Mouse (Mus musculus): ENCODE data around the gene Ints6l. TPM values are rescaled to one million over a fixed set of nuclear protein-coding genes. Genes with fewer than 3 reads are reported as not detected.
A peak's percentile ranks its signal among the peaks of the same experiment; 100 is the strongest.

Gene Ints6l
- total and polyA plus RNA-seq, 3 experiments = 19.4 to 42.7 (median 25.5) TPM

DNA sequence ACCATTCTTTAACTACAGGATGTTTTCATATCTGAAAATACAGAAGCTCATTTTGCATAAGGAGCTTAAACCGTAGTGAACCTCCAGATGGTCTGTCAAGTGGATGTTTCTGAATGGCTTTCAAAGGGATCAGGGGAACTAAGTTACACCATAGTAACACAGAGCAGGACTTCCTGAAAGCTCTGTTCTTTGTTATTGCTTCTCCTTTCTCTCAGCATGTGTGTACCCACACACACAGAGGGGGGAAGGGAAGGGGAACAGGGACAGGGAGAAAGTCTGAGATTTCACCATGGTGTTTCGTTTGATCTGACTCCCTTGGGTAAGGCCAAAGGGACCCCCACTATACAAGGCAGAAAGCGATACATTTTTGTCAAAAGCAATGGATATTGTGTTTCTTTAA, 27.2 kb downstream of the Ints6l start:
- dilution Hi-C loops (cut with MboI; ENCODE audit: extremely low pct_ligation_motif_present, extremely low pct_unique_long_range_greater_than_20kb, low sequenced_read_pairs) (no loop called here), in situ Hi-C loops (cut with MboI; ENCODE audit: low pct_ligation_motif_present, low pct_unique_long_range_greater_than_20kb, low sequenced_read_pairs) (loop anchor here (10.0 kb wide), 1 partner anchor 47 kb away; no protein-coding TSS in a partner anchor)
- H3K9me3 ChIP-seq (replicated peaks; ENCODE audit: low read length) = no peaks in the 10 kb centered on the region
- no peak overlapping the region for H3K27ac ChIP-seq (ENCODE audit: insufficient read depth, low read depth)
- H3K4me3 ChIP-seq (replicated peaks in 1 of 3; ENCODE audit: low read depth in 2 of 3, low read length in 2 of 3, poor library complexity in 1 of 3) = no peak overlapping the region
- H3K4me2 ChIP-seq (ENCODE audit: insufficient read depth, low read depth, poor library complexity, severe bottlenecking) = no peak overlapping the region
- H3K36me3 ChIP-seq (replicated peaks in 1 of 2; ENCODE audit: control insufficient read depth in 1 of 2, insufficient read depth in 1 of 2, low read length in 1 of 2) = peaks cover 7 to 19% of the 10 kb centered on the region in 2 experiments
- TF ChIP-seq MYC (IDR thresholded peaks at IDR 0.05; ENCODE audit: low read depth, low read length) (no peak), MEF2A (IDR thresholded peaks at IDR 0.05; ENCODE audit: borderline replicate concordance, low read depth, low read length) (no peak), RCOR1 (conservative IDR thresholded peaks at IDR 0.05; ENCODE audit: low read depth, low read length) (no peak), ZNF384 (IDR thresholded peaks at IDR 0.05; ENCODE audit: low read depth, low read length) (no peak), CHD1 (IDR thresholded peaks at IDR 0.05; ENCODE audit: low read depth, low read length) (no peak), NELFE (IDR thresholded peaks at IDR 0.05; ENCODE audit: low read depth, low read length) (no peak), TCF12 (IDR thresholded peaks at IDR 0.05; ENCODE audit: low read depth, low read length) (no peak)
- no peaks in the 10 kb centered on the region for H3K27me3 ChIP-seq (replicated peaks)
- no peak overlapping the region for H3K9ac ChIP-seq (ENCODE audit: insufficient read depth, low read depth)
- H3K4me1 ChIP-seq (ENCODE audit: control insufficient read depth in 1 of 2, insufficient read depth in 2 of 2) = peaks cover 0 to 16% of the 10 kb centered on the region in 2 experiments; a peak in 1 of 4 replicates
- DNase-seq (ENCODE audit: extremely low read depth) = peak; percentile 21
- H3K79me2 ChIP-seq (replicated peaks; ENCODE audit: control insufficient read depth, extremely low read depth, insufficient read depth, poor library complexity, severe bottlenecking) = no peaks in the 10 kb centered on the region

DNA sequence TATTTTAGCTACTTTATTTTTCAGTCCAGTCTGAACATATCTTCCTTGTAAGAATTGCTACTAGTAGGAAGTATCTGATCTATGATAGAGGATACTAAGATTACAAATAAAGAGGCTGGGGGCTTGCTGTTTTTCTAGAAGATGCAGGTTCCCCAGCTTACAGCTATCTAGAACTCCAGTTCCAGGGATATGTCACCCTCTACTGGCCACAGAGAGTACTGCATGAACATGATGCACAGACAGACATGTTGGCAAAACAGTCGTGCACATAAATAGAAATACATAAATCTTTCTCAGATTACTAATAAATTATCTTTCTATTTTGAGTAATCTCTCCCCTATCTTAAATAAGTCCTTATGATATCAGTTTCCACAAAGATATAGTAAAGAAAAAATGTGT, 35.1 kb downstream of the Ints6l start:
- Histone ChIP-seq H3K27me3 (replicated peaks) (no peaks in the 10 kb centered on the region), H3K4me2 (ENCODE audit: insufficient read depth, low read depth, poor library complexity, severe bottlenecking) (no peak overlapping the region), H3K27ac (ENCODE audit: insufficient read depth, low read depth) (no peak overlapping the region), H3K4me3 (replicated peaks in 1 of 3; ENCODE audit: low read depth in 2 of 3, low read length in 2 of 3, poor library complexity in 1 of 3) (no peak overlapping the region), H3K4me1 (ENCODE audit: control insufficient read depth in 1 of 2, insufficient read depth in 2 of 2) (peaks cover 0 to 6% of the 10 kb centered on the region in 2 experiments; a peak in 1 of 4 replicates), H3K9me3 (replicated peaks; ENCODE audit: low read length) (no peaks in the 10 kb centered on the region), H3K36me3 (replicated peaks in 1 of 2; ENCODE audit: control insufficient read depth in 1 of 2, insufficient read depth in 1 of 2, low read length in 1 of 2) (peaks cover 8 to 27% of the 10 kb centered on the region in 2 experiments), H3K9ac (ENCODE audit: insufficient read depth, low read depth) (no peak overlapping the region), H3K79me2 (replicated peaks; ENCODE audit: control insufficient read depth, extremely low read depth, insufficient read depth, poor library complexity, severe bottlenecking) (no peaks in the 10 kb centered on the region)
- in situ Hi-C loops (cut with MboI; ENCODE audit: low pct_ligation_motif_present, low pct_unique_long_range_greater_than_20kb, low sequenced_read_pairs) = loop anchor here (10.0 kb wide), 1 partner anchor 55 kb away; no protein-coding TSS in a partner anchor
- dilution Hi-C loops (cut with MboI; ENCODE audit: extremely low pct_ligation_motif_present, extremely low pct_unique_long_range_greater_than_20kb, low sequenced_read_pairs) = no loop called here
- DNase-seq (ENCODE audit: extremely low read depth) = peak; percentile 74
- TF ChIP-seq E2F4 (IDR thresholded peaks at IDR 0.05; ENCODE audit: insufficient replicate concordance, low read depth, low read length) (no peak), MAZ (IDR thresholded peaks at IDR 0.05; ENCODE audit: low read depth, low read length) (no peak), CTCF (conservative IDR thresholded peaks at IDR 0.05 in 1 of 2, IDR thresholded peaks at IDR 0.05 in 1 of 2; ENCODE audit: low read depth in 2 of 2, low read length in 2 of 2) (peak; percentile 44 to 87; a peak in 3 of 4 replicates), GABPA (IDR thresholded peaks at IDR 0.05; ENCODE audit: insufficient replicate concordance, low read depth, low read length) (no peak), USF2 (conservative IDR thresholded peaks at IDR 0.05; ENCODE audit: low read depth, low read length) (no peak), MXI1 (IDR thresholded peaks at IDR 0.05; ENCODE audit: low read depth, low read length) (no peak), ZKSCAN1 (IDR thresholded peaks at IDR 0.05; ENCODE audit: borderline replicate concordance, low read depth, low read length) (no peak), BHLHE40 (IDR thresholded peaks at IDR 0.05; ENCODE audit: low read depth, low read length) (no peak), HCFC1 (IDR thresholded peaks at IDR 0.05; ENCODE audit: low read depth, low read length) (no peak), EP300 (IDR thresholded peaks at IDR 0.05; ENCODE audit: low read length) (no peak), POLR2A (IDR thresholded peaks at IDR 0.05; ENCODE audit: low read depth, low read length) (no peak), TCF12 (IDR thresholded peaks at IDR 0.05; ENCODE audit: low read depth, low read length) (no peak), SIN3A (IDR thresholded peaks at IDR 0.05; ENCODE audit: low read length) (no peak), ELF1 (IDR thresholded peaks at IDR 0.05; ENCODE audit: low read depth, low read length) (no peak), ETS1 (conservative IDR thresholded peaks at IDR 0.05; ENCODE audit: low read depth, low read length) (no peak), USF1 (IDR thresholded peaks at IDR 0.05; ENCODE audit: low read depth, low read length) (no peak), MAFK (IDR thresholded peaks at IDR 0.05; ENCODE audit: insufficient replicate concordance, low read length) (no peak), ZMIZ1 (IDR thresholded peaks at IDR 0.05; ENCODE audit: low read depth, low read length) (no peak), CHD2 (IDR thresholded peaks at IDR 0.05; ENCODE audit: low read length) (no peak), RCOR1 (conservative IDR thresholded peaks at IDR 0.05; ENCODE audit: low read depth, low read length) (no peak), KAT2A (IDR thresholded peaks at IDR 0.05; ENCODE audit: insufficient replicate concordance, low read length) (no peak), JUN (IDR thresholded peaks at IDR 0.05; ENCODE audit: insufficient read depth, low read depth, low read length) (no peak), MEF2A (IDR thresholded peaks at IDR 0.05; ENCODE audit: borderline replicate concordance, low read depth, low read length) (no peak), NELFE (IDR thresholded peaks at IDR 0.05; ENCODE audit: low read depth, low read length) (no peak), UBTF (IDR thresholded peaks at IDR 0.05; ENCODE audit: low read depth, low read length) (no peak), IRF4 (IDR thresholded peaks at IDR 0.05; ENCODE audit: low read depth, low read length) (no peak), ZC3H11A (IDR thresholded peaks at IDR 0.05; ENCODE audit: low read depth, low read length) (peak; percentile 54; the same call in 1 of the 2 replicates), CHD1 (IDR thresholded peaks at IDR 0.05; ENCODE audit: low read depth, low read length) (no peak), MYC (IDR thresholded peaks at IDR 0.05; ENCODE audit: low read depth, low read length) (no peak), NRF1 (IDR thresholded peaks at IDR 0.05; ENCODE audit: low read depth, low read length) (no peak), SMC3 (IDR thresholded peaks at IDR 0.05; ENCODE audit: low read depth, low read length) (peak; percentile 87)
